Mouse (Mus musculus) adrenal gland, adult 8-10 months (tissue): Measurements from ENCODE around the gene Vwc2. TPM values are rescaled to one million over a fixed set of nuclear protein-coding genes. Genes with fewer than 3 reads are reported as not detected.

Experiments used
- DNase-seq: peaks from one replicate; pipeline ENCODE4 v3.0.0; 2022
- total RNA-seq, 4 experiments: library from RNA; stranded (reverse); gene quantifications; 2 replicates each; pipeline ENCODE4 v1.2.4; 2022

Vwc2 gene
- total RNA-seq, result under 1 TPM; 0.48 to 0.98 (median 0.69) TPM

GRCm38 (mm10) chr11:11113576-11114233, at the start of gene Vwc2:
Vwc2 (plus strand) TSS chr11:11114223.
- DNase-seq, result no peak

DNA sequence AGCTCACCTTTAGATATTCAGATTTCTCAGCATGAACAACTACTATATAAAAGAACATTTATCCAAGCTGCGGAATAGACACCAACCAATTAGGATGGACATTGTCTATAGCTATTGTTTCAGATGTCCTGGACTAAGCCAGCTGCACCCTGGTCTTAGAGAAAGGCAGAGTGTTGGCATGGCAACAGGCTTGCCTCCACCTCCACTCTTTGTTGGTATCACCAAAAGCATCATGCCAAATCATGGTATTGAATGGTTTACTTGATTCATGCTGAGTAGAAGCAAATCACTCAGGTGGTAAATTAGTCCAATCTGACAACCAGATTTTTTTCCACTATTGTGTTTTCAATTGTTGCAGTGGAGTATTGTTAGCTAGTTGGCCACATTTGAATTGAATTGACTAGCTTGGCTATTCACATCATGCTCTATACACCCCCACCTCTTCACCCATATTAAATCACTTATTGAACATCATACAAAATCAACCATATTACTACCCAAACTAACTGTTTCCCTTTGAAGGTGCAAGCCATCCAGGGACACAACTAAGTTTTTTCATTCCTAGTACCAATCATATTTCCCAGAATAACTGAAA, 25.8 kb upstream of the Vwc2 start:
- DNase-seq, result no peak

- no peak for DNase-seq
These were observed 16.4 kb upstream of the Vwc2 start for GRCm38 (mm10) chr11:11097606-11098005.

DNA sequence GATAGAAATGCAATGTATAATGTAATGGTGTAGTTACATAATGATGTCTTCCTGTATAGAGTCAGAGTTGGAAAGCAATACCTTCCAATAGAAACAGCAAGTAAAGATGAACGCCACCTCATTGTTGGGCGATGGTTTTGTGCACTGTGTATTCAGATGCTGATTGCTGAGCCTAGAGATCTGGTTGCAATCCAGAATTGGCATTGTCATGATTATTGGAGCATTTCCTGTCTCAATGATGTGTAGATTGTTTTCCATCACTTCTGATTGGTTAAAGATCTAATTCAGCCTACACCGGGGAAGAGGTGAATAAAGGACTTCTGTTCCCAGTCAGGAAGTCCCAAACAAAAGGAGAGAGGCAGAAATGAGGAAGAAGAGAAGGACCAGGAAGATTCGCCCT, 15.7 kb upstream of the Vwc2 start:
- no peak for DNase-seq

DNA sequence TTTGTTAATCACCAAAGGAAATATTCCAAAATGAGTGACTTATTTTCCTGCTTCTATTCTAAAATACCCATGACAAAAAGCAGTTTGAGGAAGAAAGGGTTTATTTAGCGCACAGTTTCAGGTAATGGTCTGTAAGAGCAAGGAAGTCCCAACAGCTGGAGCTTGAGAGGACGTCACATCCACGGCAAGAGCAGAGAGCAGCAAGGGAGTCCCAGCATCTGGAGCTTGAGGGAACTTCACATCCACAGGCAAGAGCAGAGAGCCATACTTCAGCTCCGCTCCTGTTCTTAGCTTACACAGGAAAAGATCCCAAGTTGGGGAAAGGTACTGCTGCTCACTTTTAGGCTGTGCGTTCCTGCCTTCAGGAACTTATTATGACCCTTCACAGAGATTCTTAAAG, 15.0 kb upstream of the Vwc2 start:
- no peak for DNase-seq

- no peak for DNase-seq
These were observed 11.8 kb upstream of the Vwc2 start for GRCm38 (mm10) chr11:11102182-11102581.

DNA sequence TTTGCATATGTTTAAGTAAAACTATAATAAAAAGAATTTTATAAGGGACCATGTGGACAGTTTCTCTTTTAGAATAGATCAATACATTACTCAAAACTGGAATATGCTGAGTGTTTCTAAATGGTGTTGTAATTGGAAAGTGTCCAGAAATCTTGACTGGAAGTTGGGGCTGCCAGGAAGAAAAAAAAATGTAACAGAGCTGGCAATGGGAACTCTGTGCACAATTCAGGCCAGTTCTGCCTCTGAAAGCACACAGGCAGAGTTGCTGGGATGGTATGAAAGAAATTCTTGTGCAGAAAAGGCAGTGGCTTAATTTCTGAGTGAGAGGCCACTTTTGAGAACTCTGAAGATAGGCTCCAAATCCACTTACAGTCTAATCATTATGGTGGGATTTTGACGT, 11.4 kb upstream of the Vwc2 start:
- DNase-seq, result no peak

GRCm38 (mm10) chr11:11108922-11109321, 5.1 kb upstream of the Vwc2 start:
- DNase-seq, result no peak

DNA sequence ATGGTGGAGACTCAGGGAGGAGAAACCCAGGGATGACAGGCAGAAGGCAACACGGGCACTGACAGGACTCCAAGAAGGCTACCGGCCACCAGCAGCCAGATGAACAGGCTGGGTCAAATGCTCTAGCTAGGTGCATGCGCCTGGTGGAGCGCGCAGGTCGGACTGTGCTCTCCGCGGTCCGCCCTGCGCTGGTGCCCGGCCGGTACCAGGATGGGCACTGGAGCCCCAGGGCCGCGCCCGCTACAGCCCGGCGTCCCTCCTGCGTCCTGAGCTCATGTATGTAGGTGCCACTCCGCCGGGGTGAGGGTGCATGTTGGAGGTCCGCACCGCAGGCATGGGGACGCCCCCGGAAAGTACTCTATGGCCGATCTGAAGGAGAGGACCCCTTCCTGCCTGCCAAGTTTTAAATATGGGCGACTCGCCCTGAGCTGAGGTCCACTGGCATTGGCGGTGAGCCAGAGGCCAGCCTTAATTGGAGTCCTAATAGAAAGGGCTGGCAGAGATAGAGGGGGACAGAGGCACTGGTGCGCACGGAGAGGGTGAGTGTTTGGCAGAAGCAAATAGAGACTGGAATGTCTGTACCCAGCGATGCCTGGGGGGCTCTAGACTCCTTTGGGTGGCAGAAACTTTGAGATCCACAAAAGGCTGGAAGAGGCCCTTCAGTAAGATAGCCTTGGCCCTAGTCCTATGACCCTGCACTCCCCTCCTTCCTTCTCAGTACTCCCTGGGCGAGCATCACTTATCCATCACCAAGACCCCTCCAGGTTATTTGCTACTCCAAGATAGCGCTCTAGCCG, 409 bp downstream of the Vwc2 start:
- DNase-seq, result no peak

DNA sequence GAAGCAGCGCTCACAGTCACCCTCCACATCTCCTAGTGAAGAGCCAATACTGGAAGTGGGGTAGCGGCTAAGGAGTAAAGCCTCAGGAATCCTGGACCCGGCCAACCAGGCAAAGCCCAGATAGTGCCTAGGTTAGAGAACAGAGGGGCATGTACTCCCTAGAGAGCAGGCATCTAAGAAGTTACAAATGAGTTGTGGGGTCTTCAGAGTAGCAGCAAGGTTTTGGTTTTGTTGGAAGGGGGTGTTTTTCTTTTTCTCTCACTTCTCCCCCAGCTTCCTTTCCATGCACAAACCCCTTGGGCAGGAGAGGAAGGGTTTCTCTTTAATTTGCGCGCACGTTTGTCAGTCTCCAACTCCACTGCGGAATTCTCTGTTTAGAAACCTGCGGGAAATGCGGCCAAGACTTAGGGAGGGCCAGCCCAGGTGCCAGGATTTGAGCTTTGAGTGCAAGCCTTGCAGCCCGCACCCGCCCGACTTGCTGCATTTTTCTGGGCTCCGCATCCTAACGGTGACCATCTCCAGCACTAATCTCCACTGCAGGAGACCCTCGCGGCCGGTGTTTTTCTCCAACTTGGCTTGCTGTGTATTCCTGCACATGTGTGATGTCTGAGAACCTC, 1.1 kb downstream of the Vwc2 start:
- DNase-seq, result no peak

DNA sequence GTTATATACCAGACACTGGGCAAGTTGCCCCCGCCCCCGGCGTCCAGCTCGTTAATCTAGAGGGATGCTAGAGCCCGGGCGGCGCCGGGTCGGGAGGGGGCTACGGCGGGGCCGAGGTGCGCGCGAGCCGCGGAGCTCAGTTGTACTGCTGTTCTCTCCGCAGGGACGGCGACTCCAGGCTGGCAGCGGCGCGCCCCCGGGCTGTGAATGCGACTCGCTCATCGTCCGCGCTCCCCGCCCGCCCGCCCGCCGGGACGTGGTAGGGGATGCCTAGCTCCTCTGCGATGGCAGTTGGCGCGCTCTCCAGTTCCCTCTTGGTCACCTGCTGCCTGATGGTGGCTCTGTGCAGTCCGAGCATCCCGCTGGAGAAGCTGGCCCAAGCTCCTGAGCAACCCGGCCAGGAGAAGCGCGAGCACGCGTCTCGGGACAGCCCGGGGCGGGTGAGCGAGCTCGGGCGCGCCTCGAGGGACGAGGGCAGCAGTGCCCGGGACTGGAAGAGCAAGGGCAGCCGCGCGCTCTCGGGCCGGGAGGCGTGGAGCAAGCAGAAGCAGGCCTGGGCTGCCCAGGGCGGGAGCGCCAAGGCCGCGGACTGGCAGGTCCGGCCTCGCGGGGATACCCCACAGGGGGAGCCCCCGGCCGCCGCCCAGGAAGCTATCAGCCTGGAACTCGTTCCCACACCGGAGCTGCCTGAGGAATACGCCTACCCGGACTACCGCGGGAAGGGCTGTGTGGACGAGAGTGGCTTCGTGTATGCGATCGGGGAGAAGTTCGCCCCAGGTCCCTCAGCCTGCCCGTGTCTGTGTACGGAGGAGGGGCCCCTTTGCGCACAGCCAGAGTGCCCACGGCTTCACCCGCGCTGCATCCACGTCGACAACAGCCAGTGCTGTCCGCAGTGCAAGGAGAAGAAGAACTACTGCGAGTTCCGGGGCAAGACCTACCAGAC, 1.9 kb downstream of the Vwc2 start:
- DNase-seq, result no peak

DNA sequence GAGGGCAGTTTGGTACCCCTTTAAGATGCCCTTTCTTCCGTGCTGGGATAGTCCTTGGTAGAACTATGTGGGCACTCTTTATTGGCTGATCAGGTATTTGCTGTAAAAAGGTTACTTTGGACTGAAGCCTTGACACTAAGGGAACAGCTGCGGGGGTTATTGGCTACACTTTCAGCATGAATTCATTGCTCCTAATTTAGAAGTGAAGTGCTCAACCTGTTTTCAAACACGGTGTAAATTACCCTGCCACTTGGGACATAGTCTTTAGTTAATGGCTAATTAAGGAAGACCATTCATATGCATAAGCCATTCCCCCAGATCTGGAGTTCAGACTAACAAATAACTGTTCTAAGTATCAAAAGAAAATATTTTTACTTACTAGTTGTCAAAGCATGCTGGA, 2.7 kb downstream of the Vwc2 start:
- DNase-seq, result no peak

DNA sequence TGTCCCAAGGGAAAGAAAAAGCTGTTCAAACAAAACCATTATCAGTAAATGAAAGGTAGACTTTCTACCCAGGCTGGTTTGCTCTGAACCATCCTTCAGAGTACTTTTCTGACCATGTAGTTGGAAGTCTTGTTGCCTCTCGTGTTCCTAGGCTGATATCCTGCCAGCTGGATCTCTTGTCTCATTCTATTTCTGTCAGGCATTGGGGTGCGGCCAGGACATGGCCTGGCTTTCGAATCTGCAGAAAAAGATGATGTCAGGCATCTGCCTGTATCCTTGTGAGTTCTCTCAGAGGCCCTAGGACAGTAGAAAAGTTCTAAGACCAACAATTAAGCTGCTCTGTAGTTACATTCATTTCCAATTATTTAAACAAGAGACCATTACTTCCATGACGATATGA, 8.8 kb downstream of the Vwc2 start:
- no peak for DNase-seq

DNA sequence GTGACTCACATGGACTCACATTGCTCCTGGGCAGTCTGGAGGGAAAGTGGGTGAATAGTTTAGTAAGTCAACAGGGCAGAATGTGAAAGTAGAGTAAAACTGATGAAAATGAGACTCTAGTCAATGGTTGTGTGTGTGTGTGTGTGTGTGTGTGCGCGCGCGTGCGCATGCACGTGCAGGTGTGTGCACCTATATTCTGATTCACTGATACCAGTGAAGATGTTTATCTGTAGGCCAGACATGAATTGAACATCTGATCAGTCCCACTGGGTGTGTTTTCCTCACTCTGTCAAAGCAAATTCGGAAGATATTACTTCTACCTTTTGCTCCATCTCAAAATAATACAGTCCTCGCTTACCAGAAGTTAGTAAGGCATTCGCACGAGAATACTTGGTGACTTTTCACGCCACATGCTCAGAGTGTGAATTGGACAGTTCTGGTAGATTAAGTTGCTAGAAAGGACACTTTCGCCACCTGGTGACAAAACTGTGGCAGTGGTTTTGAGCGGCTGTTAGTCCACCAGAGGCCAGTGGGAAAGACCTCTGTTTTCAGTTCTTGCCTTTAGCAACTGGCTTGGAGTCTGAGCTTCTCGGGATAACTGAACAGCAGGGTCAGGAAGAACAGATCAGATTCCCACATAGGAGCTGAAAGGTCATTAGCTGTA, 17.5 kb downstream of the Vwc2 start:
- DNase-seq, result no peak

DNA sequence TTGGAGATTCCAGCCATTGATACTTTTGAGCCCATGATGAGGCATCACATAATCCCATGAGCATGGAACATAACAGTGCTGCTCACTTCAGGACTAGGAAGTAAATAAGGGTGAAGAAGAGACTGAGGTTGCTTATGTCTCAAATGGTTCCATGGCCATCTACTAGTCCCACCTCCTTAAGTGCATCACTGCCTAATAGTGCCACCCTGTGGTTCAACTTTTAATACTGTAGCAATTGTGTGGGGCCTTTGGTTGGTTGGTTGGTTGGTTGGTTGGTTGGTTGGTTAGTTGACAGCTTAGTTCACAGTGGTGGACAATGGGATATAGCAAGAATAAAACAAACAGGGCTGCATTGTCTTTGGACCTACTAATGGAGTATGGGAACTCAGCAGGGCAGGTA, 26.6 kb downstream of the Vwc2 start:
- DNase-seq, result no peak

- no peak for DNase-seq
These were observed 38.7 kb downstream of the Vwc2 start for GRCm38 (mm10) chr11:11152681-11153080.

- no peak for DNase-seq
These were observed 57.4 kb downstream of the Vwc2 start for GRCm38 (mm10) chr11:11171396-11171795.

GRCm38 (mm10) chr11:11175259-11175658, 61.2 kb downstream of the Vwc2 start:
- DNase-seq, result no peak

GRCm38 (mm10) chr11:11182705-11183104, 68.7 kb downstream of the Vwc2 start:
- no peak for DNase-seq

DNA sequence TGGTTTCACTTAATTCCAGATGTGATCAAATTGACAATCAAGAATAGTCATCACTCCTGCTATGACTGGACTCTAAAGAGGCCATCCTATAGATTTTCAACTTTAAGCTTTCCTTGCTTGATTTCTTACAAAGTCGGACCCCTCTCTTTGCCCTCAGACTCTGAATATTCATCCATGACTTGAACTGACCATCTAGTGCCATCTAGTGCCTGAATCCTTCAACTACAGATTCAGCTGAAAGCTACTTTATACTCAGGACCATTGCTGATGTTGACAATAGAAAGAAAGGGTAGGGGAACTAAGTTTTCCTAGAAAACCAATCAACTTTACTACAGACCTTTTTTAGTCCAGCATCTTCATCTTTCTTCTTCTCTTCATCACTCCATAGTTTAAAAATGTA, 109.1 kb downstream of the Vwc2 start:
- DNase-seq, result no peak

GRCm38 (mm10) chr11:11239346-11239745, 125.3 kb downstream of the Vwc2 start:
- no peak for DNase-seq
